Mouse (Mus musculus): ENCODE results near the gene Ccdc71.

GRCm38 (mm10) chr9:108460319-108461178 is at the start of gene Ccdc71:
- TF ChIP-seq POLR2AphosphoS5 (IDR thresholded peaks at IDR 0.05; ENCODE audit: insufficient replicate concordance, low read depth, low read length) (no peak), CTCF (IDR thresholded peaks at IDR 0.05; ENCODE audit: low read depth, low read length) (no peak)

All from G1E (cell line).